Mouse (Mus musculus) small intestine, adult 2 months (tissue): ENCODE measurements around the gene Pdp2.

Experiments used
- CTCF ChIP-seq: fragments of 200-500 bp; IDR thresholded peaks from 2 replicates; pipeline ENCODE4 v1.5.1; 2012; ENCODE audit warnings: low read depth, mild to moderate bottlenecking, control low read depth, inconsistent platforms, low read length, moderate library complexity, mixed read lengths; ENCODE audit not compliant: insufficient replicate concordance, insufficient read length; ENCODE audit errors: extremely low read depth
- POLR2A ChIP-seq: fragments of 200-500 bp; IDR thresholded peaks from 2 replicates; pipeline ENCODE4 v1.6.1; 2012; ENCODE audit warnings: low read depth, mild to moderate bottlenecking, control low read depth, inconsistent platforms, low read length, moderate library complexity

GRCm38 (mm10) chr8:104640831-104641370 lies 49.6 kb downstream of the Pdp2 start:
- no peak for TF ChIP-seq POLR2A
- TF ChIP-seq CTCF = no peak
